Mouse (Mus musculus): Measurements from ENCODE around the gene Ankrd26. TPM values are rescaled to one million over a fixed set of nuclear protein-coding genes. Genes with fewer than 3 reads are reported as not detected.

The Ankrd26 gene
- total and polyA plus RNA-seq, 2 experiments from 2014 or later: 8.2 to 15.3 TPM

DNA sequence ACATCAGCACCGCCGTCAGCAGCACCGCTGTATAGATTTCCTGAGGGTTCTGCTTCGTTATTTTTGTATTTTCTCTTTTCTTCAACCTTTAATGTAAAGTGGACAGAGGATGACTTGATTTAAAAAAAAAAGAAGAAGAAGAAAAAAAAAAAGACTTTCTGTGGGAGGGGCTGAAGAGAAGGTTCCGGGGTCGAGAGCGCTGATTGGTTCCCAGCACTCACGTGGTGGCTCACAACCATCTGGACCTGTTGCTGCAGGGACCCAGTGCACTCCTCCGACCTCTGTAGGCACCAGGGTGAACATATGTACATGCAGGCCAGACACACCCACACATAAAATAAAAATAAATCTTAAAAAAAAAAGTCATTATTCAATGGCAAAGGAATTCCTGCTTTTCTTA, 28.6 kb downstream of the Ankrd26 start:
- no peak overlapping the region for H3K9ac ChIP-seq (replicated peaks; ENCODE audit: low read length, poor library complexity, severe bottlenecking)
- ATAC-seq (ENCODE audit: low FRiP score) (no peak), DNase-seq (ENCODE audit: low spot score) (no peak)
- H3K27me3 ChIP-seq (ENCODE audit: insufficient read depth, low read length): no peaks in the 10 kb centered on the region
- H3K4me1 ChIP-seq (ENCODE audit: insufficient read depth, low read length): no peaks in the 10 kb centered on the region
- H3K9me3 ChIP-seq (ENCODE audit: low read length): no peaks in the 10 kb centered on the region
- no peak overlapping the region for H3K27ac ChIP-seq (ENCODE audit: low read depth, low read length)
- WGBS: 89% methylated on average over 9 of the region's 9 CpGs
- no peak for TF ChIP-seq CTCF (IDR thresholded peaks at IDR 0.05)
- H3K4me2 ChIP-seq (ENCODE audit: low read depth, low read length, poor library complexity, severe bottlenecking): no peak overlapping the region
- H3K4me3 ChIP-seq (ENCODE audit: low read depth, low read length): no peak overlapping the region
- peaks cover 49% of the 10 kb centered on the region for H3K36me3 ChIP-seq (ENCODE audit: insufficient read depth, low read length)

DNA sequence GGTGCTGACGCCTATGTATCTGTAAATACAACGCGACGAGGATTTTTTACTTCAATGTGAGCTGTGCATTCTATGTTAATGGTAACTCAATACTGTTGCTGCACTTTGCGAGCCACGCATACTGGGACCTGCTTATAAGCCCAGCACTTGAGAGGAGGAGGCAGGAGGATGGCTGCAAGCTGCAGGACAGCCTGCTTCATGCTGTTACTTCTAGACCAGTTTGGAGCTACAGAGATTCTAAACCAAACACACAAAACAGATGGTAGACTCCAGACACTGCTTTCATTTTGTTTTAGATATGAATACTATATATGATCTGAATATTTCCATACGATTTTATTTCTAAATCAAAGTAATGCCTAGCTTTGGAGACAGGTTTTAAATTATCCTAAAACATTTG, 41.4 kb downstream of the Ankrd26 start:
- H3K27me3 ChIP-seq (ENCODE audit: insufficient read depth, low read length): no peaks in the 10 kb centered on the region
- ATAC-seq (ENCODE audit: low FRiP score) (no peak), DNase-seq (ENCODE audit: low spot score) (no peak)
- H3K9me3 ChIP-seq (ENCODE audit: low read length): no peaks in the 10 kb centered on the region
- no peak overlapping the region for H3K4me3 ChIP-seq (ENCODE audit: low read depth, low read length)
- peaks cover 61% of the 10 kb centered on the region for H3K36me3 ChIP-seq (ENCODE audit: insufficient read depth, low read length)
- no peak overlapping the region for H3K9ac ChIP-seq (replicated peaks; ENCODE audit: low read length, poor library complexity, severe bottlenecking)
- no peak overlapping the region for H3K27ac ChIP-seq (ENCODE audit: low read depth, low read length)
- WGBS: 92% methylated on average over 7 of the region's 7 CpGs
- no peak for TF ChIP-seq CTCF (IDR thresholded peaks at IDR 0.05)
- no peak overlapping the region for H3K4me2 ChIP-seq (ENCODE audit: low read depth, low read length, poor library complexity, severe bottlenecking)
- no peaks in the 10 kb centered on the region for H3K4me1 ChIP-seq (ENCODE audit: insufficient read depth, low read length)

DNA sequence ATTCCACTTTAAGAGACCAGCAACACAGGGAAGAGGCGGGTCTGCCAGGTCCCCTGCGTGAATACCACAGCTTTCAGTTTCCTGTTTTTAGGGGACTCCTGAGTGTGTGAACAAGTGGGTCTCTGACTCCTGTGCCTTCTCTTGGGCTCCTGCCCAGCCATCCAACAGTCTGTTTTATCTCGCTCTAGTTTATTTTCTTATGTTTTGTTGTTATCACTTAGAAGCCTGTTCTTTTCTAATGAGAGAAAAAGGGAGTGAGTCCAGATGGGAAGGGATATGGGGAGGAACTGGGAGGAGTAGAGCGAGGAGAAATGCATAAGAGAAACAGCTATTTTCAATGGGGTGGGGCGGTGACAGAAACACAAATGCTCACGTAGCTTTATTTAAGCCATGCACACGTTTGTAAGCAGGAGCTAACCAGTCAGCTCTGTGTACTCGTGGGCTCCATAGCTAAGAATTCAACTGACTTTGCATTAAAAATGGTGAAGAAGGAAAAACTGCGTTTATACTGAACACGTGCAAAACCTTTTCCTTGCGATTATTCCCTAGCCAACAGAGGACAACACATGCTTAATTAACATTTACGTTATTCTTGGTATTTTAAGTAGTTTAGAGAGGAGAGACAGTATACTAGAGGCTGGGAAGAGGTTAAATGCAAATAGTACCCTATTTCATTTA, 48.6 kb downstream of the Ankrd26 start:
- no peaks in the 10 kb centered on the region for H3K4me1 ChIP-seq (ENCODE audit: insufficient read depth, low read length)
- no peaks in the 10 kb centered on the region for H3K9me3 ChIP-seq (ENCODE audit: low read length)
- DNase-seq (ENCODE audit: low spot score) (no peak), ATAC-seq (ENCODE audit: low FRiP score) (no peak)
- 95% methylated on average over 12 of the region's 12 CpGs for WGBS
- no peak overlapping the region for H3K9ac ChIP-seq (replicated peaks; ENCODE audit: low read length, poor library complexity, severe bottlenecking)
- no peaks in the 10 kb centered on the region for H3K27me3 ChIP-seq (ENCODE audit: insufficient read depth, low read length)
- no peak overlapping the region for H3K4me2 ChIP-seq (ENCODE audit: low read depth, low read length, poor library complexity, severe bottlenecking)
- no peak overlapping the region for H3K27ac ChIP-seq (ENCODE audit: low read depth, low read length)
- peaks cover 48% of the 10 kb centered on the region for H3K36me3 ChIP-seq (ENCODE audit: insufficient read depth, low read length)
- H3K4me3 ChIP-seq (ENCODE audit: low read depth, low read length): no peak overlapping the region
- no peak for TF ChIP-seq CTCF (IDR thresholded peaks at IDR 0.05)

DNA sequence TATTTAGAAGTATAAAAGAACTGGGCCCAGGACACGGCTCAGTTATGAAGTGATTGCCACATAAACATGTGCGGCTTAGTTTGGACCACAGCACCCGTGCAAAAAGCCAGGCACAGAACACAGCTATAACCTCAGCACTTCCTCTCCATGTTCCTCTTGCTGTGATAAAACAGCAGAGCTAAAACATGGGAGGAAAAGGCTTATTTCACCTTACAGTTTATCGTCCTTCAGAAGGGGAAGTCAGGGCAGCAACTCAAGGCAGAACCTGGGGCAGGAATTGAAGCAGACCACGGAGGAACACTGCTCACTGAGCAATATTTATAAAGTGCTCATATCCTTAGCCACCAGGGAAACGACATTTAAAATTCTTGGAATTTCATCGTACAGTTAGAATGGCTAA, 63.0 kb downstream of the Ankrd26 start:
- Histone ChIP-seq H3K9ac (replicated peaks; ENCODE audit: low read length, poor library complexity, severe bottlenecking) (no peak overlapping the region), H3K9me3 (ENCODE audit: low read length) (no peaks in the 10 kb centered on the region), H3K36me3 (ENCODE audit: insufficient read depth, low read length) (peaks cover 17% of the 10 kb centered on the region), H3K4me2 (ENCODE audit: low read depth, low read length, poor library complexity, severe bottlenecking) (no peak overlapping the region), H3K4me3 (ENCODE audit: low read depth, low read length) (no peak overlapping the region), H3K4me1 (ENCODE audit: insufficient read depth, low read length) (no peaks in the 10 kb centered on the region), H3K27me3 (ENCODE audit: insufficient read depth, low read length) (no peaks in the 10 kb centered on the region), H3K27ac (ENCODE audit: low read depth, low read length) (no peak overlapping the region)
- no peak for ATAC-seq (ENCODE audit: low FRiP score)
- no peak for DNase-seq (ENCODE audit: low spot score)
- no peak for TF ChIP-seq CTCF (IDR thresholded peaks at IDR 0.05)
- WGBS: 92% methylated on average over 7 of the region's 7 CpGs

DNA sequence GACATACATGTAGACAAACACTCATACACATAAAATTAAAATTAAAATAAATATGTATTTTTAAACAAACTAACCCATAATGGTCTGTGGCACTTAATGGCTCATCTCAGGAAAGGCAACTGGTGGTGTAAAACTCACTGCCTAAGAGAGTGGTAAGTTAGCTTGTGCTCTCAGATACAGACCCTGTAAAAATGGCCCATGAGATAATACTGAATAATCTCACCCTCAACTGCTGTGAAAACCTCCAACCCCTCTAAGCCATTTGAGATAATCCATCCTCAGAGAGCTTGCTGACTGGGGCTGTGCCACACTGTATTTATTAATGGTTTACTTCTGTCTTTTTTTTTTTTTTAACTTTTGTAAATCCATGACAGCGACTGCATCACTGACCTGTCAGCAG, 79.9 kb downstream of the Ankrd26 start:
- H3K9ac ChIP-seq (replicated peaks; ENCODE audit: low read length, poor library complexity, severe bottlenecking): no peak overlapping the region
- 77% methylated on average over 1 of the region's 1 CpGs for WGBS
- H3K27ac ChIP-seq (ENCODE audit: low read depth, low read length): no peak overlapping the region
- DNase-seq (ENCODE audit: low spot score) (no peak), ATAC-seq (ENCODE audit: low FRiP score) (no peak)
- peaks cover 2% of the 10 kb centered on the region; the same call in 1 of the 2 replicates for H3K4me1 ChIP-seq (ENCODE audit: insufficient read depth, low read length)
- no peaks in the 10 kb centered on the region for H3K9me3 ChIP-seq (ENCODE audit: low read length)
- no peak overlapping the region for H3K4me2 ChIP-seq (ENCODE audit: low read depth, low read length, poor library complexity, severe bottlenecking)
- H3K36me3 ChIP-seq (ENCODE audit: insufficient read depth, low read length): no peaks in the 10 kb centered on the region
- no peaks in the 10 kb centered on the region for H3K27me3 ChIP-seq (ENCODE audit: insufficient read depth, low read length)
- H3K4me3 ChIP-seq (ENCODE audit: low read depth, low read length): no peak overlapping the region
- no peak for TF ChIP-seq CTCF (IDR thresholded peaks at IDR 0.05)

DNA sequence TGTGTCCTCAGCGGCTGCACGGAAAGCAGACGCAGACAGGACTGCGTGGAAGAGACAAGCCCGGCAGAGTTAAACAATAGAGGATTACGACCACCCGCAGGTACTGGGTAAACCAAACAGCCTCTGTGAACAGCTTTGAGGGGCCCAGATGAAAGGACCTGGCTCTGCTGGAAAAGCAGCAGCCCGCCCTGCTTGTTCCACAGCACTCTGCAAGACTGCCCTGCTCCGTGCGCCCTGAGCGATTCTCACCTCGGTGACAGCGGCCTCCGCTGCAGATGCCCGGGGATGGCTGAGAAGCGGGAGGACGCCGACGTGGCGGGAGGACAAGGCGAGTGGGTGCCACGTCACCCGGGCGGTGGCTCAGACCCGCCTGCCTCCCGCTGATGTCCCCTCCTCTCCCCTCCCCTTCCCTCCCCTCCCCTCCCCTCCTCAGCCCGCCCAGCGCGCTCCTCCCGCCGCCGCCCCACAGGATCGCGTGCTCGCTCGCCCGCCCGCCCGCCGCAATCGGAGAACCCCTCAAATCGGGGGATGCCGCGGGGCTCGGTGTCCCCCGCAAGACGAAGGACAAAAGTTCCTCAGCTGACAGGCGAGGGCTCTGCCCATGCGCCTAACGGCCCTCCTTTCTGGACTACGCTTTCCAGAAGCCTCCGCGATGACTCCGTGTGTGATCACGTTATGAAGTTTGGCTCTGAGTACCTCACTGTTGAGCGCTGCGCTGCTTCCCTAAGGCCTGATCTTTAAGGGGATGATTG, 82.9 kb downstream of the Ankrd26 start, which contains the start of gene Zfp9:
TSS of gene Zfp9 (minus strand) at position 364 of the 752 bp plus-strand sequence.
- H3K9me3 ChIP-seq (ENCODE audit: low read length): no peaks in the 10 kb centered on the region
- ATAC-seq (ENCODE audit: low FRiP score): peak; percentile 89
- H3K27me3 ChIP-seq (ENCODE audit: insufficient read depth, low read length): no peaks in the 10 kb centered on the region
- peak within 1 kb of the TSS; percentile 88 for H3K9ac ChIP-seq (replicated peaks; ENCODE audit: low read length, poor library complexity, severe bottlenecking)
- WGBS: 0% methylated on average over 33 of the region's 57 CpGs
- TF ChIP-seq CTCF (IDR thresholded peaks at IDR 0.05): no peak
- H3K4me1 ChIP-seq (ENCODE audit: insufficient read depth, low read length): peaks cover 9% of the 10 kb centered on the region; the same call in 1 of the 2 replicates
- H3K4me3 ChIP-seq (ENCODE audit: low read depth, low read length): peak within 1 kb of the TSS; percentile 64
- peak within 1 kb of the TSS; percentile 53 for H3K4me2 ChIP-seq (ENCODE audit: low read depth, low read length, poor library complexity, severe bottlenecking)
- H3K27ac ChIP-seq (ENCODE audit: low read depth, low read length): peak within 1 kb of the TSS; percentile 89
- peak; percentile 94 for DNase-seq (ENCODE audit: low spot score)
- peaks cover 4% of the 10 kb centered on the region; the same call in 1 of the 2 replicates for H3K36me3 ChIP-seq (ENCODE audit: insufficient read depth, low read length)

Data from midbrain, postnatal 0 days (tissue).